Mouse (Mus musculus): Measurements from ENCODE around the gene Zfp580. TPM values are rescaled to one million over a fixed set of nuclear protein-coding genes. Genes with fewer than 3 reads are reported as not detected.
"Not testable (repeated sequence)": the region's sequence is repeated elsewhere in the genome, so short reads cannot be mapped to it uniquely, and the experiment has no call there.

The Zfp580 gene
- total RNA-seq (2017), result not detected in 3 replicates

- ATAC-seq (replicated peaks; ENCODE audit: insufficient number of reproducible peaks, low FRiP score, low TSS enrichment, poor library complexity, severe bottlenecking), result 0 out of 2 replicates have a peak, but pooled peaks have one; percentile 16
Measured at GRCm38 (mm10) chr7:5051193-5052192, at the start of gene Zfp580. Gene Zfp580, plus strand, starts transcription at chr7:5051538.

GRCm38 (mm10) chr7:5002876-5003275 is 48.5 kb upstream of the Zfp580 start:
- ATAC-seq (replicated peaks; ENCODE audit: insufficient number of reproducible peaks, low FRiP score, low TSS enrichment, poor library complexity, severe bottlenecking), result not testable (repeated sequence)

- ATAC-seq (replicated peaks; ENCODE audit: insufficient number of reproducible peaks, low FRiP score, low TSS enrichment, poor library complexity, severe bottlenecking), result no peak
Measured at GRCm38 (mm10) chr7:5008229-5008628, 43.1 kb upstream of the Zfp580 start.

- ATAC-seq (replicated peaks; ENCODE audit: insufficient number of reproducible peaks, low FRiP score, low TSS enrichment, poor library complexity, severe bottlenecking), result no peak
Measured at GRCm38 (mm10) chr7:5012681-5013513, 38.4 kb upstream of the Zfp580 start.

GRCm38 (mm10) chr7:5014251-5015117 is 36.9 kb upstream of the Zfp580 start, which contains the start of the genes Zfp524 and Fiz1:
Gene Zfp524, plus strand, starts transcription at chr7:5014415.
Gene Fiz1, minus strand, starts transcription at chr7:5014697.
- ATAC-seq (replicated peaks; ENCODE audit: insufficient number of reproducible peaks, low FRiP score, low TSS enrichment, poor library complexity, severe bottlenecking), result peak; percentile 62

- ATAC-seq (replicated peaks; ENCODE audit: insufficient number of reproducible peaks, low FRiP score, low TSS enrichment, poor library complexity, severe bottlenecking), result peak; percentile 62
Measured at GRCm38 (mm10) chr7:5015118-5016001, 36.0 kb upstream of the Zfp580 start, which contains the start of gene Gm44973. Gene Gm44973, plus strand, starts transcription at chr7:5015496.

GRCm38 (mm10) chr7:5016057-5016456 is 35.3 kb upstream of the Zfp580 start:
- ATAC-seq (replicated peaks; ENCODE audit: insufficient number of reproducible peaks, low FRiP score, low TSS enrichment, poor library complexity, severe bottlenecking), result no peak

GRCm38 (mm10) chr7:5016920-5017319 is 34.4 kb upstream of the Zfp580 start:
- no peak for ATAC-seq (replicated peaks; ENCODE audit: insufficient number of reproducible peaks, low FRiP score, low TSS enrichment, poor library complexity, severe bottlenecking)

- ATAC-seq (replicated peaks; ENCODE audit: insufficient number of reproducible peaks, low FRiP score, low TSS enrichment, poor library complexity, severe bottlenecking), result no peak
Measured at GRCm38 (mm10) chr7:5017352-5017751, 34.0 kb upstream of the Zfp580 start.

- ATAC-seq (replicated peaks; ENCODE audit: insufficient number of reproducible peaks, low FRiP score, low TSS enrichment, poor library complexity, severe bottlenecking), result no peak
Measured at GRCm38 (mm10) chr7:5017931-5018330, 33.4 kb upstream of the Zfp580 start.

GRCm38 (mm10) chr7:5019576-5019975 is 31.8 kb upstream of the Zfp580 start:
- not testable (repeated sequence) for ATAC-seq (replicated peaks; ENCODE audit: insufficient number of reproducible peaks, low FRiP score, low TSS enrichment, poor library complexity, severe bottlenecking)

GRCm38 (mm10) chr7:5020000-5020681 is 31.2 kb upstream of the Zfp580 start, which contains the start of the genes Zfp865 and Ccdc106:
Gene Zfp865, plus strand, starts transcription at chr7:5020376.
Gene Ccdc106, plus strand, starts transcription at chr7:5020553.
- ATAC-seq (replicated peaks; ENCODE audit: insufficient number of reproducible peaks, low FRiP score, low TSS enrichment, poor library complexity, severe bottlenecking), result peak; percentile 88

- ATAC-seq (replicated peaks; ENCODE audit: insufficient number of reproducible peaks, low FRiP score, low TSS enrichment, poor library complexity, severe bottlenecking), result no peak
Measured at GRCm38 (mm10) chr7:5020685-5021084, 30.7 kb upstream of the Zfp580 start.

GRCm38 (mm10) chr7:5021197-5021596 is 30.1 kb upstream of the Zfp580 start:
- ATAC-seq (replicated peaks; ENCODE audit: insufficient number of reproducible peaks, low FRiP score, low TSS enrichment, poor library complexity, severe bottlenecking), result no peak

- no peak for ATAC-seq (replicated peaks; ENCODE audit: insufficient number of reproducible peaks, low FRiP score, low TSS enrichment, poor library complexity, severe bottlenecking)
Measured at GRCm38 (mm10) chr7:5029543-5029942, 21.8 kb upstream of the Zfp580 start.

- ATAC-seq (replicated peaks; ENCODE audit: insufficient number of reproducible peaks, low FRiP score, low TSS enrichment, poor library complexity, severe bottlenecking), result no peak
Measured at GRCm38 (mm10) chr7:5029946-5030345, 21.4 kb upstream of the Zfp580 start.

Measured in monocyte, adult 5-6 weeks (primary cell).